Mouse (Mus musculus): ENCODE measurements around the gene Lmbr1l. TPM values are rescaled to one million over a fixed set of nuclear protein-coding genes. Genes with fewer than 3 reads are reported as not detected.

Gene Lmbr1l
- polyA plus RNA-seq, 1 experiment from 2014 or later = 5.5 TPM

GRCm38 (mm10) chr15:98864951-98865350, 53.1 kb downstream of the Lmbr1l start:
- no peak overlapping the region for H3K9ac ChIP-seq (ENCODE audit: low read length)
- peaks cover 68% of the 10 kb centered on the region for H3K36me3 ChIP-seq (ENCODE audit: control insufficient read depth, insufficient read depth, low read length)
- no peak overlapping the region for H3K27ac ChIP-seq (ENCODE audit: low read depth)
- no peaks in the 10 kb centered on the region for H3K27me3 ChIP-seq (replicated peaks; ENCODE audit: control insufficient read depth, insufficient read depth, low read length)
- ATAC-seq (replicated peaks; ENCODE audit: low FRiP score, low TSS enrichment, low read depth) (no peak), DNase-seq (ENCODE audit: low spot score) (no peak)
- H3K9me3 ChIP-seq (ENCODE audit: control insufficient read depth, low read length) = no peaks in the 10 kb centered on the region
- H3K4me1 ChIP-seq (replicated peaks; ENCODE audit: control insufficient read depth, insufficient read depth, low read length) = peaks cover 25% of the 10 kb centered on the region
- no peak overlapping the region for H3K4me3 ChIP-seq (ENCODE audit: low read depth, low read length)
- no peak overlapping the region for H3K4me2 ChIP-seq (ENCODE audit: low read length)
- 92% methylated on average over 6 of the region's 6 CpGs for WGBS

GRCm38 (mm10) chr15:98863451-98863958, 54.5 kb downstream of the Lmbr1l start:
- H3K4me1 ChIP-seq (replicated peaks; ENCODE audit: control insufficient read depth, insufficient read depth, low read length) = peaks cover 10% of the 10 kb centered on the region
- H3K9ac ChIP-seq (ENCODE audit: low read length) = no peak overlapping the region
- H3K9me3 ChIP-seq (ENCODE audit: control insufficient read depth, low read length) = no peaks in the 10 kb centered on the region
- DNase-seq (ENCODE audit: low spot score) (no peak), ATAC-seq (replicated peaks; ENCODE audit: low FRiP score, low TSS enrichment, low read depth) (0 out of 2 replicates have a peak, but pooled peaks have one; percentile 12)
- H3K27me3 ChIP-seq (replicated peaks; ENCODE audit: control insufficient read depth, insufficient read depth, low read length) = no peaks in the 10 kb centered on the region
- no peak overlapping the region for H3K27ac ChIP-seq (ENCODE audit: low read depth)
- 93% methylated on average over 12 of the region's 12 CpGs for WGBS
- peaks cover 83% of the 10 kb centered on the region for H3K36me3 ChIP-seq (ENCODE audit: control insufficient read depth, insufficient read depth, low read length)
- no peak overlapping the region for H3K4me2 ChIP-seq (ENCODE audit: low read length)
- H3K4me3 ChIP-seq (ENCODE audit: low read depth, low read length) = no peak overlapping the region

GRCm38 (mm10) chr15:98861701-98862410, 56.2 kb downstream of the Lmbr1l start:
- Histone ChIP-seq H3K4me1 (replicated peaks; ENCODE audit: control insufficient read depth, insufficient read depth, low read length) (no peaks in the 10 kb centered on the region), H3K36me3 (ENCODE audit: control insufficient read depth, insufficient read depth, low read length) (peaks cover 99% of the 10 kb centered on the region), H3K4me2 (ENCODE audit: low read length) (no peak overlapping the region), H3K9ac (ENCODE audit: low read length) (no peak overlapping the region), H3K27me3 (replicated peaks; ENCODE audit: control insufficient read depth, insufficient read depth, low read length) (no peaks in the 10 kb centered on the region), H3K9me3 (ENCODE audit: control insufficient read depth, low read length) (no peaks in the 10 kb centered on the region), H3K27ac (ENCODE audit: low read depth) (no peak overlapping the region), H3K4me3 (ENCODE audit: low read depth, low read length) (no peak overlapping the region)
- DNase-seq (ENCODE audit: low spot score) = no peak
- WGBS = 88% methylated on average over 21 of the region's 21 CpGs
- no peak for ATAC-seq (replicated peaks; ENCODE audit: low FRiP score, low TSS enrichment, low read depth)

GRCm38 (mm10) chr15:98860921-98861320, 57.1 kb downstream of the Lmbr1l start:
- Histone ChIP-seq H3K4me2 (ENCODE audit: low read length) (no peak overlapping the region), H3K4me1 (replicated peaks; ENCODE audit: control insufficient read depth, insufficient read depth, low read length) (no peaks in the 10 kb centered on the region), H3K9me3 (ENCODE audit: control insufficient read depth, low read length) (no peaks in the 10 kb centered on the region), H3K27ac (ENCODE audit: low read depth) (no peak overlapping the region), H3K9ac (ENCODE audit: low read length) (no peak overlapping the region), H3K27me3 (replicated peaks; ENCODE audit: control insufficient read depth, insufficient read depth, low read length) (no peaks in the 10 kb centered on the region), H3K36me3 (ENCODE audit: control insufficient read depth, insufficient read depth, low read length) (peaks cover 100% of the 10 kb centered on the region), H3K4me3 (ENCODE audit: low read depth, low read length) (no peak overlapping the region)
- 93% methylated on average over 18 of the region's 18 CpGs for WGBS
- DNase-seq (ENCODE audit: low spot score) (no peak), ATAC-seq (replicated peaks; ENCODE audit: low FRiP score, low TSS enrichment, low read depth) (no peak)

- Histone ChIP-seq H3K36me3 (ENCODE audit: control insufficient read depth, insufficient read depth, low read length) (peaks cover 100% of the 10 kb centered on the region), H3K4me3 (ENCODE audit: low read depth, low read length) (no peak overlapping the region), H3K9ac (ENCODE audit: low read length) (no peak overlapping the region), H3K27ac (ENCODE audit: low read depth) (no peak overlapping the region), H3K27me3 (replicated peaks; ENCODE audit: control insufficient read depth, insufficient read depth, low read length) (no peaks in the 10 kb centered on the region), H3K9me3 (ENCODE audit: control insufficient read depth, low read length) (no peaks in the 10 kb centered on the region), H3K4me2 (ENCODE audit: low read length) (no peak overlapping the region), H3K4me1 (replicated peaks; ENCODE audit: control insufficient read depth, insufficient read depth, low read length) (no peaks in the 10 kb centered on the region)
- ATAC-seq (replicated peaks; ENCODE audit: low FRiP score, low TSS enrichment, low read depth) (no peak), DNase-seq (ENCODE audit: low spot score) (no peak)
- 71% methylated on average over 9 of the region's 9 CpGs for WGBS
These were observed 58.5 kb downstream of the Lmbr1l start for GRCm38 (mm10) chr15:98859319-98860043.

GRCm38 (mm10) chr15:98854214-98854613, 63.8 kb downstream of the Lmbr1l start:
- Histone ChIP-seq H3K27me3 (replicated peaks; ENCODE audit: control insufficient read depth, insufficient read depth, low read length) (no peaks in the 10 kb centered on the region), H3K27ac (ENCODE audit: low read depth) (no peak overlapping the region), H3K9ac (ENCODE audit: low read length) (no peak overlapping the region), H3K36me3 (ENCODE audit: control insufficient read depth, insufficient read depth, low read length) (peaks cover 100% of the 10 kb centered on the region), H3K4me2 (ENCODE audit: low read length) (no peak overlapping the region), H3K4me1 (replicated peaks; ENCODE audit: control insufficient read depth, insufficient read depth, low read length) (no peaks in the 10 kb centered on the region), H3K4me3 (ENCODE audit: low read depth, low read length) (no peak overlapping the region), H3K9me3 (ENCODE audit: control insufficient read depth, low read length) (no peaks in the 10 kb centered on the region)
- DNase-seq (ENCODE audit: low spot score) (no peak), ATAC-seq (replicated peaks; ENCODE audit: low FRiP score, low TSS enrichment, low read depth) (no peak)
- 93% methylated on average over 16 of the region's 16 CpGs for WGBS

Other genes with a start within 250 kb of the Lmbr1l start
- gene Rnd1, start 240.8 kb downstream of the Lmbr1l start, polyA plus RNA-seq (2014; fragmentation: Nextera tagmentation; extraction: Ambion mirVana) = 0.83 and 1.0 TPM in 2 replicates
- 0.57 and 1.6 TPM in 2 replicates for gene Ccdc65, start 210.0 kb downstream of the Lmbr1l start, polyA plus RNA-seq (2014; fragmentation: Nextera tagmentation; extraction: Ambion mirVana)
- gene Fkbp11, start 190.0 kb downstream of the Lmbr1l start, polyA plus RNA-seq (2014; fragmentation: Nextera tagmentation; extraction: Ambion mirVana) = 47.9 and 53.1 TPM in 2 replicates
- gene Arf3, start 155.0 kb downstream of the Lmbr1l start, polyA plus RNA-seq (2014; fragmentation: Nextera tagmentation; extraction: Ambion mirVana) = 34.6 and 37.1 TPM in 2 replicates
- 0.12 TPM in 1 of 2 replicates, not detected in the other for gene Wnt10b, start 140.1 kb downstream of the Lmbr1l start, polyA plus RNA-seq (2014; fragmentation: Nextera tagmentation; extraction: Ambion mirVana)
- not detected in 2 replicates for gene Wnt1, start 128.4 kb downstream of the Lmbr1l start, polyA plus RNA-seq (2014; fragmentation: Nextera tagmentation; extraction: Ambion mirVana)
- gene Ddn, start 108.7 kb downstream of the Lmbr1l start, polyA plus RNA-seq (2014; fragmentation: Nextera tagmentation; extraction: Ambion mirVana) = not detected in 2 replicates
- gene Prkag1, start 86.7 kb downstream of the Lmbr1l start, polyA plus RNA-seq (2014; fragmentation: Nextera tagmentation; extraction: Ambion mirVana) = 77.0 and 77.3 TPM in 2 replicates
- 16.2 and 17.5 TPM in 2 replicates for gene Kmt2d, start 47.0 kb downstream of the Lmbr1l start, polyA plus RNA-seq (2014; fragmentation: Nextera tagmentation; extraction: Ambion mirVana)
- 9.5 and 11.4 TPM in 2 replicates for gene Rhebl1, start 23.7 kb downstream of the Lmbr1l start, polyA plus RNA-seq (2014; fragmentation: Nextera tagmentation; extraction: Ambion mirVana)
- gene Dhh, start 19.7 kb downstream of the Lmbr1l start, polyA plus RNA-seq (2014; fragmentation: Nextera tagmentation; extraction: Ambion mirVana) = 0.62 and 1.0 TPM in 2 replicates
- 1,667 and 1,776 TPM in 2 replicates for gene Tuba1b, start 16.3 kb upstream of the Lmbr1l start, polyA plus RNA-seq (2014; fragmentation: Nextera tagmentation; extraction: Ambion mirVana)
- not detected in 2 replicates for gene Gm49450, start 35.3 kb upstream of the Lmbr1l start, polyA plus RNA-seq (2014; fragmentation: Nextera tagmentation; extraction: Ambion mirVana)
- 1,282 and 1,437 TPM in 2 replicates for gene Tuba1a, start 35.5 kb upstream of the Lmbr1l start, polyA plus RNA-seq (2014; fragmentation: Nextera tagmentation; extraction: Ambion mirVana)
- 269 and 276 TPM in 2 replicates for gene Tuba1c, start 111.7 kb upstream of the Lmbr1l start, polyA plus RNA-seq (2014; fragmentation: Nextera tagmentation; extraction: Ambion mirVana)
- 54.4 and 56.3 TPM in 2 replicates for gene Prph, start 136.9 kb upstream of the Lmbr1l start, polyA plus RNA-seq (2014; fragmentation: Nextera tagmentation; extraction: Ambion mirVana)
- gene Troap, start 156.3 kb upstream of the Lmbr1l start, polyA plus RNA-seq (2014; fragmentation: Nextera tagmentation; extraction: Ambion mirVana) = 25.4 and 27.7 TPM in 2 replicates
- 0.16 TPM in 1 of 2 replicates, not detected in the other for gene C1ql4, start 169.6 kb upstream of the Lmbr1l start, polyA plus RNA-seq (2014; fragmentation: Nextera tagmentation; extraction: Ambion mirVana)
- gene Dnajc22, start 174.9 kb upstream of the Lmbr1l start, polyA plus RNA-seq (2014; fragmentation: Nextera tagmentation; extraction: Ambion mirVana) = 16.3 and 20.2 TPM in 2 replicates
- 38.4 and 41.4 TPM in 2 replicates for gene Spats2, start 207.7 kb upstream of the Lmbr1l start, polyA plus RNA-seq (2014; fragmentation: Nextera tagmentation; extraction: Ambion mirVana)